Mouse (Mus musculus) liver, embryonic 12.5 days (tissue): ENCODE measurements around the gene Rangrf. TPM values are rescaled to one million over a fixed set of nuclear protein-coding genes. Genes with fewer than 3 reads are reported as not detected.
"Not testable (repeated sequence)": the region's sequence is repeated elsewhere in the genome, so short reads cannot be mapped to it uniquely, and the experiment has no call there.

ENCODE experiments used
- ATAC-seq: fragments of 200-750 bp; cut with Nextera tagmentation; 2 replicates; pipeline ENCODE4 v1.8.0; 2017; ENCODE audit warnings: moderate number of reproducible peaks, mild to moderate bottlenecking, moderate library complexity
- H3K27ac ChIP-seq: fragments of 300-500 bp; sonication (generic); 2 replicates; pipeline ENCODE4 v1.5.1; 2016; ENCODE audit warnings: mild to moderate bottlenecking
- H3K27me3 ChIP-seq: fragments of 300-500 bp; sonication (generic); replicated peaks from 2 replicates; pipeline ENCODE4 v1.6.1; 2016; ENCODE audit warnings: mild to moderate bottlenecking, moderate library complexity
- H3K36me3 ChIP-seq: fragments of 300-500 bp; sonication (generic); 2 replicates; pipeline ENCODE4 v1.6.1; 2016; ENCODE audit warnings: mild to moderate bottlenecking, moderate library complexity
- H3K4me1 ChIP-seq: fragments of 300-500 bp; sonication (generic); 2 replicates; pipeline ENCODE4 v1.6.1; 2016
- H3K4me2 ChIP-seq: fragments of 300-500 bp; sonication (generic); 2 replicates; pipeline ENCODE4 v1.6.1; 2016; ENCODE audit warnings: mild to moderate bottlenecking, moderate library complexity
- H3K4me3 ChIP-seq: fragments of 300-500 bp; sonication (generic); 2 replicates; pipeline ENCODE4 v1.5.1; 2016; ENCODE audit warnings: mild to moderate bottlenecking, moderate library complexity
- H3K9ac ChIP-seq: fragments of 300-500 bp; sonication (generic); 2 replicates; pipeline ENCODE4 v1.6.1; 2016; ENCODE audit warnings: mild to moderate bottlenecking, moderate library complexity
- H3K9me3 ChIP-seq: fragments of 300-500 bp; sonication (generic); replicated peaks from 2 replicates; pipeline ENCODE4 v1.6.1; 2016; ENCODE audit warnings: mild to moderate bottlenecking, moderate library complexity
- WGBS: fragments of 180-500 bp; shearing (Covaris S2); methylation state at CpG from one replicate; pipeline ENCODE4 v1.1.7; 2016; ENCODE audit not compliant: insufficient replicate concordance; 5-methylcytosine and 5-hydroxymethylcytosine counted together
- polyA plus RNA-seq: library from polyadenylated mRNA; unstranded; fragments of >200 nt; fragmentation: Nextera tagmentation; extraction: Ambion mirVana; gene quantifications from 2 replicates; pipeline ENCODE4 v1.2.1, GENCODE M21; 2016

The Rangrf gene
- polyA plus RNA-seq, 1 experiment from 2014 or later, result 61.0 TPM

DNA sequence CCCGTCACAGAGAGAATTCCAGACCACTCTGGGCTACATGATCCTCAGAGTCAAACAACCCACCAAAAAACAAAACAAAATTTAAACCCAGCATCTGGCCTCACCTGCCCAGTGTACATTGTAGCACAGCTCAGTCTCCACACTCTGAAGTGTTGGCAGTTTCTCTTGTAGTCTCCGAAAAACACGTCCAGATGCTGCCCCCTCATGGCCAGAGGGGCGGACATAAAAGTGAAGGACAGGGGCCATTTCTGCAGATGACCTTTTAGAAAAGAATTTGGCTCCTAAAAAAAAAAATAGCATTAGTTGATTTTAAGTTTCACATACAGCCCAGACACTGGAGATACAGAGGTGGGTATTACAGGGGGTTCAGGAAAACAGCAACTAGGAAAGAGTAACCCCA, 28.6 kb upstream of the Rangrf start:
- 62% methylated on average over 4 of the region's 4 CpGs for WGBS
- H3K4me3 ChIP-seq, result no peak overlapping the region
- H3K27ac ChIP-seq, result no peak overlapping the region
- no peaks in the 10 kb centered on the region for H3K9me3 ChIP-seq
- H3K27me3 ChIP-seq, result no peaks in the 10 kb centered on the region
- no peak overlapping the region for H3K9ac ChIP-seq
- H3K36me3 ChIP-seq, result peaks cover 65% of the 10 kb centered on the region
- peaks cover 43% of the 10 kb centered on the region for H3K4me1 ChIP-seq
- no peak for ATAC-seq
- no peak overlapping the region for H3K4me2 ChIP-seq

DNA sequence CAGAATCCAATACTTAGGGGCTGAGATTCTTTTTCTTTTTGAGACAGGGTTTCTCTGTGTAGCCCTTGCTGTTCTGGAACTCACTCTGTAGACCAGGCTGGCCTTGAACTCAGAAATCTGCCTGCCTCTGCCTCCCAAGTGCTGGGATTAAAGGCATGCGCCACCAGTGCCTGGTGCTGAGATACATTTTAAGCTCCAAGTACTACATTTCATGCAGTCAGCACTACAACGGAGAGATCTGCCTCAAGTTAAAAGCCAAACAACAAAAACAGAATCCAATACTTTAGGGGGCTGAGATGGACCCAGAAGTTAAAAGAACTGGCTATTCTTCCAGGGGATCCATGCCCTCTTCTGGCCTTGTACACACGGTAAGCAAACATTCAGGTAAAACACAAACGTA, 27.8 kb upstream of the Rangrf start:
- Histone ChIP-seq H3K36me3 (peaks cover 73% of the 10 kb centered on the region), H3K4me1 (peaks cover 42% of the 10 kb centered on the region)
- H3K9me3 ChIP-seq, H3K4me2 ChIP-seq, ATAC-seq, H3K9ac ChIP-seq, H3K27ac ChIP-seq, H3K27me3 ChIP-seq, H3K4me3 ChIP-seq: not testable (repeated sequence)
- WGBS, result 84% methylated on average over 4 of the region's 4 CpGs

DNA sequence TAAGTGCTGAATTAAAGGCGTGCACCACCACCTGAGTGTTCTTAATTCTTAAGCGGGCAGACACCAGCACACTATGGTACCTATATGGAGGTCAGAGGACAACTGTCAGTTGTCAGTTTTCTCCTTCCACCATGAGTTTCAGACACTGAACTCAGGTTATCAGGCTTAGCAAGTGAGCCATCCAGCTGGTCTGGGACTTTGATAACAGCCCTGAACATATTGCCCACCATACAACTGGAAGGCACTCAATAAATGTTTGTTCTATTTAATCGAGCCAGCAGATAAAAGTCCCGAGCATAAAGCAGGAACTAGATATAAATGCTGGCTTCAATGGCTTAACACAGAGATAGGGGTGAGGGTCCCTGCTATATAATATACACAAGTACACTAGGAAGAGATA, 22.1 kb upstream of the Rangrf start:
- H3K27me3 ChIP-seq, result no peaks in the 10 kb centered on the region
- H3K4me1 ChIP-seq, result peaks cover 10% of the 10 kb centered on the region
- H3K9ac ChIP-seq, result no peak overlapping the region
- H3K4me2 ChIP-seq, result no peak overlapping the region
- no peak overlapping the region for H3K4me3 ChIP-seq
- 65% methylated on average over 4 of the region's 4 CpGs for WGBS
- no peak overlapping the region for H3K27ac ChIP-seq
- no peaks in the 10 kb centered on the region for H3K9me3 ChIP-seq
- H3K36me3 ChIP-seq, result peaks cover 98% of the 10 kb centered on the region
- ATAC-seq, result no peak

DNA sequence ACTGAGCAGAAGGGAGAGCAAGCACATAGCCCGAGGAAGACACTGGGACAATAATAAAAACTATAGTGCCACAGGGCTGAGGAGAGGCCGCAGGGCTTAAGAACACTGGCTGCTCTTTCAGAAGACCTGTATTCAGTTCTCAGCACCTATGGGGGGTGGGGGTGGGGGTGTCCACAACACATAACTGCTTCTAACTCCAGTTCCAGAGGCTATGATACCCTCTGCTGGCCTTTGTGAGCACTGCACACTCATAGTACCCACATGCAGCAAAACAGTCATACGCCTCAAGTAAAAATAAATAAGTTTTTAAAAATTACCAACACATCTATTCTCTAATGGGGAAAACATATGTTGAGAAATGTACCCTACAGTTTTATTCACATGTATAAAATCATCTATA, 19.4 kb upstream of the Rangrf start:
- no peaks in the 10 kb centered on the region for H3K9me3 ChIP-seq
- ATAC-seq, result no peak
- peaks cover 10% of the 10 kb centered on the region for H3K4me1 ChIP-seq
- 83% methylated on average over 3 of the region's 3 CpGs for WGBS
- H3K4me3 ChIP-seq, result no peak overlapping the region
- H3K4me2 ChIP-seq, result no peak overlapping the region
- no peak overlapping the region for H3K9ac ChIP-seq
- no peaks in the 10 kb centered on the region for H3K27me3 ChIP-seq
- peaks cover 98% of the 10 kb centered on the region for H3K36me3 ChIP-seq
- H3K27ac ChIP-seq, result no peak overlapping the region

DNA sequence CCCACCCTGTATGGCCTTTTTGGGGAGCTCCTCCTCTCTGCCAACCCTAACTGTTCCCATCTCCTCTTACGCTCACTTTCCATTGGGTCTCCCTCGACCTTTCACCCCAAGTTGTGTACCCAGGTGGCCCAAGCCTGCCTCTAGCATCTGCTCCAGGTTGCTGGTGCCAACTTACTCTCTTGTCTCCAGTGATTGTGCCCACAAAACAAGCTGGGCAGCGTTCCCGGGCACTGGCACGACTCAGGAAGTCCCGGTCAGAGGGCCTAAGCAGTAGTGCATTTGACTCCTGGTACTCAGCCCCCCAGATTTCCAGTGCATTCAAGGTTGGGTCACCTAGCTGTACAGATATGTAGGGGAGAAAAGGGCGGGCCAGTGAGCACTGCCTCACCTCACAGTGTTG, 18.1 kb upstream of the Rangrf start:
- no peak for ATAC-seq
- H3K4me1 ChIP-seq, result peaks cover 10% of the 10 kb centered on the region
- peaks cover 98% of the 10 kb centered on the region for H3K36me3 ChIP-seq
- H3K4me3 ChIP-seq, result no peak overlapping the region
- no peaks in the 10 kb centered on the region for H3K27me3 ChIP-seq
- no peaks in the 10 kb centered on the region for H3K9me3 ChIP-seq
- no peak overlapping the region for H3K27ac ChIP-seq
- no peak overlapping the region for H3K4me2 ChIP-seq
- H3K9ac ChIP-seq, result no peak overlapping the region
- WGBS, result 86% methylated on average over 7 of the region's 7 CpGs

DNA sequence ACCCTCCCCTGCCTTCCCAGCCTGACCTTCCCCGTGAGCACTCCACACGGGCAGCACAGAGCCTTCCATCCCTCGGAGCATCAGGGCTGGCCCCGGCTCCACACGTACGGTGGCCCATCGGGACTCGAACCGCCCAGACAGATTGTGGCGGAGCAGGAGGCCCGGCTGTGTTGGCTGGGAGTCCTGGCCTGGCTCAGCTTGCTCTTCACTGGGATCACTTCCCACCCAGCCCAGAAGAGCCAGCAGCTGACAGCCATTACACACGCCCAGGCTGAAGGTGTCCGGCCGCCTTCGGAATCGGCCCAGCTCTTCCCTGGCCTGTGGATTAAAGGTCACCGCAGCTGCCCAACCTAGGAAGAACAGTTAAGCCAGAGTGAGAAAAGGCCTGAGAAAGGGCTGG, 13.4 kb upstream of the Rangrf start:
- Histone ChIP-seq H3K4me3 (no peak overlapping the region), H3K9me3 (no peaks in the 10 kb centered on the region), H3K4me1 (no peaks in the 10 kb centered on the region), H3K9ac (no peak overlapping the region), H3K36me3 (peaks cover 82% of the 10 kb centered on the region), H3K27me3 (no peaks in the 10 kb centered on the region), H3K27ac (no peak overlapping the region), H3K4me2 (no peak overlapping the region)
- no peak for ATAC-seq
- 93% methylated on average over 17 of the region's 17 CpGs for WGBS

DNA sequence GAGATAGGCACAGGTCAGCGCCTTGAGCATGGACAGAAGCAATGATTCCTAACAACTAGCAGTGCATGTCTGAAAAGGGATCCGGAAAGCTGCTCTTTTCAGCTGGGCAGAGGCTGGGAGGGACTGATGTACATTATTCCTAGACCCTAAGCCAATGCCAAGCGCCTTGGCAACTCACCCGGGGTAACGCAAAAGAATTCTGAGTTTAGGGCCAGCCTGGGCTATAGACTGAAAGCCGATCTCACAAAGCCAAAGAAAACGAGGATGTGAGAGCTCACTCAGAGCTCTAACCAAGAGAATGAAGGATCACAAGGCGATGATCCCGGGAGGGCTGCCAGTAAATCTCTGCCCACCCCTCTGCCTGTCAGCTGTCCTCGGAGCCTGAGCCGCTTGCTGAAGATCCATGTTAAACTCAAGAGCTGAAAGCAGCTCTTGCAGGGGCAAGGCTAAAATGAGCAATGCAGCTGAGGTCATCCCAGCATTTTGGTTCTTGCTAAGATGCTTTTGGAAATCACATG, 12.4 kb upstream of the Rangrf start:
- Histone ChIP-seq H3K36me3 (peaks cover 73% of the 10 kb centered on the region), H3K27ac (no peak overlapping the region), H3K4me2 (no peak overlapping the region), H3K9ac (no peak overlapping the region), H3K4me1 (no peaks in the 10 kb centered on the region), H3K4me3 (no peak overlapping the region), H3K27me3 (no peaks in the 10 kb centered on the region), H3K9me3 (no peaks in the 10 kb centered on the region)
- ATAC-seq, result no peak
- 89% methylated on average over 11 of the region's 11 CpGs for WGBS

DNA sequence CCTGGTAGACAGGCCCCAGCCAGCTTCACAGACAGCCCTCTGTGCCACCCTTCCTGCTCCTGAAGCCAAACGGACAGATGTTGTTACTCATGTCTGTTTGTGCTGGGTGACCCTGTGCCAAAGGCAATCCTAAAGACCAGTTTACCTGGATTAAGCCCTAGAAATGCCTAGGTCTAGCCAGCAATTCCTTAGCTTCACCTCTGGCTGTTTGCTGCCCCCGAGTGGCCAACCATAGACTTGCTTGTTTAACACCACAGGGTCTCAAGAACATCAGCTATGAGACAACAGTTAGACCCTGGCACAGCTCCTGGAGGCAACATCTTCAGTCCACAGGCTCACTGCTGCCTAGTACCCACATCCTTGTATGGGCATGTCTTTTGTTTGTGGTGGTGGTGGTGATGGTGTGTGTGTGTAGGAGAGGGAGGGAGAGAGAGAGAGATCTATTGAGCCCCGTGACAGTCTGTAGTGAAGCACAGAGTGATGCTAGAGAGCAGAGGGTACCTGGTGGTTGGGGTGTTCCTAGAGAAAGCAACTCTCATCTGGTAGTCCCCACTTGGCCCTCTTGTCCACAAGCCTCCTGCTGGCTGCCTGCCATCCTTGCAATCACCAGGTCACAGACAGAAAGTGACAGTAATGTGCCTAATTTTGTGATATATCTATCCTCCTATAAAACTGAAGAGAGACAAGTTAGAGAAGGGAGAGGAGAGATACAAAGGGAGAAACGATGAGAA, 7.8 kb upstream of the Rangrf start:
- Histone ChIP-seq H3K4me2 (no peak overlapping the region), H3K27ac (no peak overlapping the region), H3K36me3 (peaks cover 26% of the 10 kb centered on the region), H3K4me1 (peaks cover 9% of the 10 kb centered on the region), H3K27me3 (no peaks in the 10 kb centered on the region), H3K4me3 (no peak overlapping the region), H3K9ac (no peak overlapping the region), H3K9me3 (no peaks in the 10 kb centered on the region)
- ATAC-seq, result no peak
- 28% methylated on average over 4 of the region's 4 CpGs for WGBS

DNA sequence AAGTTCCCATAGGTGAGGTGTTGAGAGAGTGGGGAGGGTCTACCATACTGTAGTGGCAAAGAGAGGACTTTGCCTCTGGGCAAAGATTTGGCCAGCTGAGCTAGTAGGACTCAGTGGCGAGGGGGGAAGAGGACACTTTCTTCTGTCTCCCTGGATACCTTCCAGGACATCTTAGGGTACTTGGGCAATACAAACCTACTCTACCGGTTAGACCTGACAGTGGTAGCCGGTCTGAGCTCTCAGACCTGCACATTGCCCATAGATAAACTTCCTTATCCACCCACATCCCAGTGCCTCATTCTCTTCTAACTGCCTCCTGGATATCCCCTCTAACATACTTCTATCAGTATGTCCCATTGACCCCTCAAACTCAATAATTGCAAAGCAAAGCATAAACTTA, 5.9 kb upstream of the Rangrf start:
- no peak overlapping the region for H3K4me3 ChIP-seq
- no peak overlapping the region for H3K27ac ChIP-seq
- no peak overlapping the region for H3K9ac ChIP-seq
- peaks cover 9% of the 10 kb centered on the region for H3K4me1 ChIP-seq
- WGBS, result 58% methylated on average over 3 of the region's 3 CpGs
- ATAC-seq, result no peak
- 0 out of 2 replicates have a peak, but pooled peaks cover 3% of the 10 kb centered on the region for H3K27me3 ChIP-seq
- H3K9me3 ChIP-seq, result no peaks in the 10 kb centered on the region
- H3K4me2 ChIP-seq, result no peak overlapping the region
- peaks cover 8% of the 10 kb centered on the region for H3K36me3 ChIP-seq

DNA sequence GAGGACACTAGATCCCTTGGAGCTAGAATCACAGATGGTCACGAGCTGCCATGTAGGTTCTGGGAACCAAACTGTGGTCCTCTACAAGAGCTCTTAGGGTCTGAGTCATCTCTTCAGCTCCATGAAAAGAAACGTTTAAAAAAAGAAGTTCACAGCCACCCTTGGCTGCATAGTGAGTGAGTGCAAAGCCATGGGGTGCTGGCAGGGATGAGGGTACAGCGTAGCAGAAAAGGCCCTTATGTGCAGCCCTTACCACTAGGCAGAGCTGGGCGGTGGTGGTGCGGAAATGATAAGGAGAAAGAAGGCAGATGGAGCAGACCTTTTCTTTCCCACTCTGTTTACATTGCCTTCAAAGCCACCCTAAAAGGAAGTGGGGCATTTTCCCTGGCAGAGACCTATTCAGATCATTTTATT, 4.3 kb upstream of the Rangrf start:
- ATAC-seq, result peak; percentile 49; the same call in 1 of the 2 replicates
- WGBS, result 35% methylated on average over 5 of the region's 5 CpGs
- H3K9ac ChIP-seq, result no peak overlapping the region
- H3K4me1 ChIP-seq, result peaks cover 9% of the 10 kb centered on the region
- H3K36me3 ChIP-seq, result no peaks in the 10 kb centered on the region
- no peak overlapping the region for H3K4me3 ChIP-seq
- peaks cover 14% of the 10 kb centered on the region; the same call in 1 of the 2 replicates for H3K27me3 ChIP-seq
- H3K9me3 ChIP-seq, result no peaks in the 10 kb centered on the region
- peak overlapping the region; percentile 25; the same call in 1 of the 2 replicates for H3K27ac ChIP-seq
- no peak overlapping the region for H3K4me2 ChIP-seq

DNA sequence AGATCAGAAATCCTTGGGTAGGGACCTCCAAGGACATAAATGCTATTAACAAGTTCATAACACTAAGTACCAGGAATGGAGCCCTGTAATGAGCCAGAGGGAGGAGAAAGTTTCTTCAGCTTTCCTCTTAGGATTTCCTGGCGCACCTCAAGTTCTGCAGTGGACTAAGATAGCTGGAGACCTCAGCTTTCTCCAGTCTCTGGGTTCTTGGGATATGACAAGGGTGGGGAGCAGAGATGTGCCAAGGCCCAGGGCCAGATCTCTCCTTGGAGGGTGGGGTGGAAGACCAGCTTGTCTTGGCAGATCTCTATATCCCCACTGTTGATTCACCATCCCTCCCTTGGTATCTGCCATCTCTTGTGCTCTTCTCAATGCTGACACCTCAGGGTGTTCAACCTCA, 616 bp upstream of the Rangrf start:
- no peak for ATAC-seq
- H3K4me3 ChIP-seq, result no peak overlapping the region
- no peak overlapping the region for H3K27ac ChIP-seq
- no peak overlapping the region for H3K9ac ChIP-seq
- no peaks in the 10 kb centered on the region for H3K9me3 ChIP-seq
- H3K36me3 ChIP-seq, result no peaks in the 10 kb centered on the region
- H3K4me2 ChIP-seq, result no peak overlapping the region
- H3K27me3 ChIP-seq, result peaks cover 14% of the 10 kb centered on the region; the same call in 1 of the 2 replicates
- WGBS, result 64% methylated on average over 1 of the region's 1 CpGs
- H3K4me1 ChIP-seq, result peaks cover 32% of the 10 kb centered on the region

DNA sequence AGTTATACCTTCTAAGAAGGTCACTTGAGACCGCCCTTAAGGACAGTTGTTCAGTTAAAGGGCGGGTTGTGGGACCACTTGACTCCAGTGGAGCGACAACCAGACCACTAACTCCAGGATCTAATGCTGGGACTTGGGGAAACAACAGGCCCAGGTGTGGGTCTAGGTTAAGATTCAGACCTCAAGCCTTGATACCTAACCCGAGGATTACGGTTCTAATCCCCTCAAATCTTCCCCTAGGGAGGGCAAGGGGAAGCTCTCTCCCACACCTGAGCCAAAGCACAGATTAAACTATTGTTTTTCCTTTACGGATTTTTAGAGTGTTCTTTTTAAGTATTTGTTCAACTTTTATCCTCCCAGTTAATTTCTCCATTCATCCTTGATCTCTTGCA, 930 bp downstream of the Rangrf start:
- no peaks in the 10 kb centered on the region for H3K9me3 ChIP-seq
- peaks cover 25% of the 10 kb centered on the region for H3K4me1 ChIP-seq
- H3K4me2 ChIP-seq, result peak overlapping the region; percentile 77
- peak; percentile 17; the same call in 1 of the 2 replicates for ATAC-seq
- H3K4me3 ChIP-seq, result peak overlapping the region; percentile 56
- no peaks in the 10 kb centered on the region for H3K36me3 ChIP-seq
- 39% methylated on average over 6 of the region's 6 CpGs for WGBS
- H3K9ac ChIP-seq, result peak overlapping the region; percentile 59; the same call in 1 of the 2 replicates
- H3K27ac ChIP-seq, result no peak overlapping the region
- peaks cover 14% of the 10 kb centered on the region; the same call in 1 of the 2 replicates for H3K27me3 ChIP-seq
